Mouse (Mus musculus): ENCODE results near the gene Vwc2l. TPM values are rescaled to one million over a fixed set of nuclear protein-coding genes. Genes with fewer than 3 reads are reported as not detected.

The Vwc2l gene
- not detected in 2 replicates for total RNA-seq (2015; ENCODE audit: low replicate concordance)
- not detected in 2 replicates for total RNA-seq (2017; ENCODE audit: low replicate concordance)

GRCm38 (mm10) chr1:70725655-70726066 lies at the start of gene Vwc2l:
Gene Vwc2l, plus strand, starts transcription at chr1:70725715.
- ATAC-seq (replicated peaks; ENCODE audit: low FRiP score, poor library complexity, severe bottlenecking): no peak

GRCm38 (mm10) chr1:70692529-70692928 lies 33.0 kb upstream of the Vwc2l start:
- no peak for ATAC-seq (replicated peaks; ENCODE audit: low FRiP score, poor library complexity, severe bottlenecking)

GRCm38 (mm10) chr1:70700270-70700669 lies 25.2 kb upstream of the Vwc2l start:
- no peak for ATAC-seq (replicated peaks; ENCODE audit: low FRiP score, poor library complexity, severe bottlenecking)

- ATAC-seq (replicated peaks; ENCODE audit: low FRiP score, poor library complexity, severe bottlenecking): no peak
These were observed 21.6 kb upstream of the Vwc2l start for GRCm38 (mm10) chr1:70703934-70704333.

GRCm38 (mm10) chr1:70705821-70706220 lies 19.7 kb upstream of the Vwc2l start:
- no peak for ATAC-seq (replicated peaks; ENCODE audit: low FRiP score, poor library complexity, severe bottlenecking)

- ATAC-seq (replicated peaks; ENCODE audit: low FRiP score, poor library complexity, severe bottlenecking): no peak
These were observed 470 bp upstream of the Vwc2l start for GRCm38 (mm10) chr1:70725045-70725444.

GRCm38 (mm10) chr1:70787146-70787545 lies 61.6 kb downstream of the Vwc2l start:
- no peak for ATAC-seq (replicated peaks; ENCODE audit: low FRiP score, poor library complexity, severe bottlenecking)

GRCm38 (mm10) chr1:70791636-70792035 lies 66.1 kb downstream of the Vwc2l start:
- no peak for ATAC-seq (replicated peaks; ENCODE audit: low FRiP score, poor library complexity, severe bottlenecking)

- no peak for ATAC-seq (replicated peaks; ENCODE audit: low FRiP score, poor library complexity, severe bottlenecking)
These were observed 69.6 kb downstream of the Vwc2l start for GRCm38 (mm10) chr1:70795094-70795493.

- no peak for ATAC-seq (replicated peaks; ENCODE audit: low FRiP score, poor library complexity, severe bottlenecking)
These were observed 77.9 kb downstream of the Vwc2l start for GRCm38 (mm10) chr1:70803401-70803800.

- ATAC-seq (replicated peaks; ENCODE audit: low FRiP score, poor library complexity, severe bottlenecking): no peak
These were observed 97.6 kb downstream of the Vwc2l start for GRCm38 (mm10) chr1:70823111-70823510.

- ATAC-seq (replicated peaks; ENCODE audit: low FRiP score, poor library complexity, severe bottlenecking): no peak
These were observed 107.7 kb downstream of the Vwc2l start for GRCm38 (mm10) chr1:70833262-70833661.

GRCm38 (mm10) chr1:70842222-70842621 lies 116.7 kb downstream of the Vwc2l start:
- no peak for ATAC-seq (replicated peaks; ENCODE audit: low FRiP score, poor library complexity, severe bottlenecking)

- ATAC-seq (replicated peaks; ENCODE audit: low FRiP score, poor library complexity, severe bottlenecking): no peak
These were observed 119.8 kb downstream of the Vwc2l start for GRCm38 (mm10) chr1:70845276-70845675.

- ATAC-seq (replicated peaks; ENCODE audit: low FRiP score, poor library complexity, severe bottlenecking): no peak
These were observed 126.3 kb downstream of the Vwc2l start for GRCm38 (mm10) chr1:70851633-70852390.

GRCm38 (mm10) chr1:70853446-70853845 lies 127.9 kb downstream of the Vwc2l start:
- no peak for ATAC-seq (replicated peaks; ENCODE audit: low FRiP score, poor library complexity, severe bottlenecking)

GRCm38 (mm10) chr1:70855912-70856311 lies 130.4 kb downstream of the Vwc2l start:
- ATAC-seq (replicated peaks; ENCODE audit: low FRiP score, poor library complexity, severe bottlenecking): no peak

- ATAC-seq (replicated peaks; ENCODE audit: low FRiP score, poor library complexity, severe bottlenecking): no peak
These were observed 136.2 kb downstream of the Vwc2l start for GRCm38 (mm10) chr1:70861672-70862071.

GRCm38 (mm10) chr1:70866137-70866536 lies 140.6 kb downstream of the Vwc2l start:
- ATAC-seq (replicated peaks; ENCODE audit: low FRiP score, poor library complexity, severe bottlenecking): no peak

GRCm38 (mm10) chr1:70880496-70880895 lies 155.0 kb downstream of the Vwc2l start:
- ATAC-seq (replicated peaks; ENCODE audit: low FRiP score, poor library complexity, severe bottlenecking): no peak

- ATAC-seq (replicated peaks; ENCODE audit: low FRiP score, poor library complexity, severe bottlenecking): no peak
These were observed 155.8 kb downstream of the Vwc2l start for GRCm38 (mm10) chr1:70881269-70881668.

GRCm38 (mm10) chr1:70884156-70884555 lies 158.6 kb downstream of the Vwc2l start:
- no peak for ATAC-seq (replicated peaks; ENCODE audit: low FRiP score, poor library complexity, severe bottlenecking)
